Mouse (Mus musculus) stomach, embryonic 16.5 days (tissue): ENCODE results near the gene Inpp5d. TPM values are rescaled to one million over a fixed set of nuclear protein-coding genes. Genes with fewer than 3 reads are reported as not detected.

ENCODE experiments used
- ATAC-seq: fragments of 200-750 bp; cut with Nextera tagmentation; 2 replicates; pipeline ENCODE4 v1.8.0; 2017; ENCODE audit warnings: moderate number of reproducible peaks, moderate TSS enrichment; ENCODE audit not compliant: insufficient read depth, low FRiP score
- H3K27ac ChIP-seq: fragments of 300-500 bp; sonication (generic); 2 replicates; pipeline ENCODE4 v1.5.1; 2014; ENCODE audit warnings: low read length
- H3K27me3 ChIP-seq: fragments of 300-500 bp; sonication (generic); 2 replicates; pipeline ENCODE4 v1.6.1; 2014; ENCODE audit warnings: low read length, control low read depth, mixed read lengths; ENCODE audit not compliant: control insufficient read depth, insufficient read depth
- H3K36me3 ChIP-seq: fragments of 300-500 bp; sonication (generic); 2 replicates; pipeline ENCODE4 v1.6.1; 2014; ENCODE audit warnings: low read length; ENCODE audit not compliant: control insufficient read depth, insufficient read depth
- H3K4me1 ChIP-seq: fragments of 300-500 bp; sonication (generic); 2 replicates; pipeline ENCODE4 v1.6.1; 2014; ENCODE audit warnings: low read length, control low read depth, mixed read lengths; ENCODE audit not compliant: control insufficient read depth, insufficient read depth
- H3K4me2 ChIP-seq: fragments of 300-500 bp; sonication (generic); 2 replicates; pipeline ENCODE4 v1.6.1; 2014; ENCODE audit warnings: low read depth, low read length, mixed read lengths
- H3K4me3 ChIP-seq: fragments of 300-500 bp; sonication (generic); replicated peaks from 2 replicates; pipeline ENCODE4 v1.5.1; 2014; ENCODE audit warnings: mild to moderate bottlenecking, low read length
- H3K9ac ChIP-seq: fragments of 300-500 bp; sonication (generic); 2 replicates; pipeline ENCODE4 v1.6.1; 2014; ENCODE audit warnings: low read length
- H3K9me3 ChIP-seq: fragments of 300-500 bp; sonication (generic); replicated peaks from 2 replicates; pipeline ENCODE4 v1.6.1; 2016; ENCODE audit warnings: low read length, control low read depth; ENCODE audit not compliant: control insufficient read depth
- WGBS: fragments of 180-500 bp; shearing (Covaris S2); extraction: QIAGEN DNeasy Blood & Tissue Kit; methylation state at CpG from one replicate; pipeline ENCODE4 v1.1.7; 2014; 5-methylcytosine and 5-hydroxymethylcytosine counted together
- polyA plus RNA-seq: library from polyadenylated mRNA; unstranded; fragments of >200 nt; fragmentation: Nextera tagmentation; extraction: Ambion mirVana; gene quantifications from 2 replicates; pipeline ENCODE4 v1.2.1, GENCODE M21; 2015

Inpp5d gene
- polyA plus RNA-seq, 1 experiment from 2014 or later, result 8.6 TPM

DNA sequence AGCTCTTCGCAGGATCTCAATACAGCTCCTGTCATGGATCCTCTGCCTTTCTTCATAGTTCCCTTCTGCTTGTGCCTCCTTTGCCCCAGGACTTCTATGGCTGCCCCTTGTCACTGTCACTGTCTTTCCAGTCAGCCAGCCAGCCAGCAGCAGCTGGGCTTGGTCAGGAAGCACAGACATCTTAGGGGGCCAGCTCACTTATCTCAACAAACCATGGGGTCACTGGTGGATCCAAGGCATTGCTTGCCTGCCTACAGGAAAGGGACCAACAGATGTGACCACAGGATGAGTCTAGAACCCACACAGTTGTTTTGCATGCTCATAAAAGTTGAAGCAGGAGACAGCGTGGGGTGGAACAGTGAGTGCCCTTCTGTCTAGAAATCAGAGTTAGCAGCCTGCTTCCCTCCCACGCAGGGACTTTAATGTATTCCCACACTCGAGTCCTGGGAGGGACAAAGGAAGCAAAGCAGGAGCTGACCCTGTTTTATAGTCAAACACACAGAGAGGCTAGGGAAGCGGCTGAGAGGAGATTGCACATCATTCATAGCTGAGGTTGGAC, 79.9 kb downstream of the Inpp5d start:
- Histone ChIP-seq H3K27ac (no peak overlapping the region), H3K4me2 (no peak overlapping the region), H3K36me3 (no peaks in the 10 kb centered on the region), H3K27me3 (no peaks in the 10 kb centered on the region), H3K9ac (no peak overlapping the region), H3K4me1 (no peaks in the 10 kb centered on the region), H3K4me3 (no peak overlapping the region), H3K9me3 (no peaks in the 10 kb centered on the region)
- ATAC-seq, result no peak
- 74% methylated on average over 5 of the region's 5 CpGs for WGBS

GRCm38 (mm10) chr1:87704230-87704629, 84.1 kb downstream of the Inpp5d start:
- Histone ChIP-seq H3K9ac (no peak overlapping the region), H3K36me3 (no peaks in the 10 kb centered on the region), H3K27me3 (no peaks in the 10 kb centered on the region), H3K4me3 (no peak overlapping the region), H3K27ac (no peak overlapping the region), H3K4me2 (no peak overlapping the region), H3K9me3 (no peaks in the 10 kb centered on the region), H3K4me1 (no peaks in the 10 kb centered on the region)
- ATAC-seq, result no peak
- WGBS, result 72% methylated on average over 2 of the region's 2 CpGs

GRCm38 (mm10) chr1:87706361-87706760, 86.2 kb downstream of the Inpp5d start:
- H3K4me1 ChIP-seq, result no peaks in the 10 kb centered on the region
- H3K36me3 ChIP-seq, result no peaks in the 10 kb centered on the region
- H3K9ac ChIP-seq, result no peak overlapping the region
- ATAC-seq, result no peak
- no peak overlapping the region for H3K4me3 ChIP-seq
- no peak overlapping the region for H3K4me2 ChIP-seq
- H3K9me3 ChIP-seq, result no peaks in the 10 kb centered on the region
- no peaks in the 10 kb centered on the region; the same call in 1 of the 2 replicates for H3K27me3 ChIP-seq
- no peak overlapping the region for H3K27ac ChIP-seq
- WGBS, result 90% methylated on average over 3 of the region's 3 CpGs

DNA sequence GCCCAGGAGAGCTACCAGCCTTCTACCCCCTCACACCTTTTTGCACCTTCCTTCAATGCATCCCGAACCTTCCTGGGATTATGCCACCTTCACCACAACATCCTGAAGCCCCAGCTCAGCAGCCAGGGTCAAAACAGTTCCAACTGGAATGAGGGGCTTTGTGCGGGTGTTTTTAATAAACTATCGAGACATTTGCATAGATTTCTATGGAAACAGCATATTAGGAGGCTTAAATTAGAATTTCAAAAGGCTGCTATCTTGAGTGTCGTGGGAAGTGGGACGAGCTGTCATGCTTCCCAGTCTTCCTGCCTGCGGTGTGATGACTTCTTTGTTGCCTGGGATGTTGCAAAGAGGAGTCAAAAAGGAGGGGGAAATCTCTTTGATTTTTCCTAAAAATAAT, 88.9 kb downstream of the Inpp5d start:
- Histone ChIP-seq H3K9me3 (no peaks in the 10 kb centered on the region), H3K27ac (no peak overlapping the region), H3K4me2 (no peak overlapping the region), H3K4me1 (no peaks in the 10 kb centered on the region), H3K27me3 (no peaks in the 10 kb centered on the region; the same call in 1 of the 2 replicates), H3K36me3 (no peaks in the 10 kb centered on the region), H3K4me3 (no peak overlapping the region), H3K9ac (no peak overlapping the region)
- WGBS, result 71% methylated on average over 6 of the region's 6 CpGs
- ATAC-seq, result no peak

DNA sequence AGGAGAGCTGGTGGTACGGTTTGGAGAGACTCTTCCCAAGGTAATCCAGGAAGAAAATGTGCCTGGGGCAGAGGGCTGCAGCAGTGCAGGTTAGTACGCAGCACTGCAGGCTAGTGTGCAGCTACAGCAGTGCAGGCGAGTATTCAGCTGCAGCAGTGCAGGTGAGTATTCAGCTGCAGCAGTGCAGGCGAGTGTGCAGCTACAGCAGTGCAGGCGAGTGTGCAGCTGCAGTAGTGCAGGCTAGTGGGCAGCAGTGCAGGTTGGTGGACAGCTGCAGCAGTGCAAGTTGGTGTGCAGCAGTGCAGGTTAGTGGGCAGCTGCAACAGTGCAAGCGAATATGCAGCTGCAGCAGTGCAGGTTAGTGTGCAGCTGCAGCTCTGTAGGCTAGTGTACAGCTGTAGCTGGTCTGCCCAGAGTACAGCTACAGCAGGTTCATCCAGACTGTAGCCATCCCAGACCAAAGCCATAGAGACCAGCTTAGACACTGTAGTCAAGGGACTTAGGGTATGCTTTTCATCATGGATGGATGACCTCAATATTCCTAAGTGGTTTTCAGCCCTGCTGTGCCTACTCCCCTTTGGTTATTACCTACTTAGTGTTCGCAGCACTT, 89.7 kb downstream of the Inpp5d start:
- Histone ChIP-seq H3K4me2 (no peak overlapping the region), H3K9me3 (no peaks in the 10 kb centered on the region), H3K36me3 (no peaks in the 10 kb centered on the region), H3K27me3 (no peaks in the 10 kb centered on the region; the same call in 1 of the 2 replicates), H3K27ac (no peak overlapping the region), H3K9ac (no peak overlapping the region), H3K4me3 (no peak overlapping the region), H3K4me1 (no peaks in the 10 kb centered on the region)
- WGBS, result 84% methylated on average over 7 of the region's 7 CpGs
- no peak for ATAC-seq

GRCm38 (mm10) chr1:87711938-87712613, 92.0 kb downstream of the Inpp5d start:
- WGBS, result 79% methylated on average over 10 of the region's 10 CpGs

DNA sequence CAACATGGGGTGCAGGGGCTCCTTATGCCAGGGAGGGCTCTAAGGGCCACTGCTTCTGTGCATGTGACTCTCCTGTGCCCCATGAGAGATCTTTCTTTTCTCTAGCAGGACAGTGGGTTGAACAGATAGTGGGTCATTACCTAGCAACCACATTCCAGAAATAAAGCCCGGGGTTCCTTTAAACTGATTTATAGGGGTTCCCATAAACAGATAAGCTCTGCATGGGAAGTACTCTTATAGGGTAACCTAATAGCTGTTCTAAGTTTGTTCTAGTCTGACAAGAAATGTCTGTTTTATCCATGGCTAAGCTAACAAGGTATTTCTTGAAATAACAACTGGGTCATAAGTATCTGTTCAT, 92.5 kb downstream of the Inpp5d start:
- ATAC-seq, result no peak
- Histone ChIP-seq H3K27ac (no peak overlapping the region), H3K4me2 (no peak overlapping the region), H3K4me1 (no peaks in the 10 kb centered on the region), H3K27me3 (no peaks in the 10 kb centered on the region; the same call in 1 of the 2 replicates), H3K4me3 (no peak overlapping the region), H3K9ac (no peak overlapping the region), H3K36me3 (no peaks in the 10 kb centered on the region), H3K9me3 (no peaks in the 10 kb centered on the region)
- WGBS, result 67% methylated on average over 1 of the region's 1 CpGs

More at GRCm38 (mm10) chr1:87711938-87712613, 92.0 kb downstream of the Inpp5d start:
- Histone ChIP-seq H3K4me3 (no peak overlapping the region), H3K36me3 (no peaks in the 10 kb centered on the region), H3K9me3 (no peaks in the 10 kb centered on the region), H3K4me2 (no peak overlapping the region), H3K27ac (no peak overlapping the region), H3K27me3 (no peaks in the 10 kb centered on the region; the same call in 1 of the 2 replicates), H3K9ac (no peak overlapping the region), H3K4me1 (no peaks in the 10 kb centered on the region)
- no peak for ATAC-seq

DNA sequence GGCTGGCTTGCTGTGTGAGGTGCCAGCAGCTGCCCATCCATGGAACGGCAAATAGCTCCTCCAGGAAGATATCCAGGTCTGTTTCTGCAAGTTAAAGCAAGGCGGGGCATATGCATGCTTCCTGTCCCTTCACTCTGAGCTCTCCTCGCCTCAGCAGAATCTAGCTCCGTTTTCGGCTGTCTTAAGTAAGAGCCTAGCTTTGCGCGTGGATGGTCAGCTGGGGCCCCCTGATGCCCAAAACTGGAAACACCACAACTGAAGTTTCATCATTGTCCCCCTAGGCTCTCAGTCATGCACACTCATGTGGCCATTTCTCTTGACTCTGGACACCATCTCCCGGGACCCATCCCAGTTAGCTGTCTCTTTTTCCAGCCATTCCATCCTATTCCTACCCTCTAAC, 101.3 kb downstream of the Inpp5d start:
- H3K27me3 ChIP-seq, result no peaks in the 10 kb centered on the region
- no peak overlapping the region for H3K4me3 ChIP-seq
- H3K9me3 ChIP-seq, result no peaks in the 10 kb centered on the region
- H3K4me1 ChIP-seq, result no peaks in the 10 kb centered on the region
- H3K4me2 ChIP-seq, result no peak overlapping the region
- H3K9ac ChIP-seq, result 0 out of 2 replicates have a peak overlapping the region, but pooled peaks have one; percentile 16
- peak; percentile 61; the same call in 1 of the 2 replicates for ATAC-seq
- H3K36me3 ChIP-seq, result no peaks in the 10 kb centered on the region
- WGBS, result 24% methylated on average over 8 of the region's 8 CpGs
- H3K27ac ChIP-seq, result no peak overlapping the region

DNA sequence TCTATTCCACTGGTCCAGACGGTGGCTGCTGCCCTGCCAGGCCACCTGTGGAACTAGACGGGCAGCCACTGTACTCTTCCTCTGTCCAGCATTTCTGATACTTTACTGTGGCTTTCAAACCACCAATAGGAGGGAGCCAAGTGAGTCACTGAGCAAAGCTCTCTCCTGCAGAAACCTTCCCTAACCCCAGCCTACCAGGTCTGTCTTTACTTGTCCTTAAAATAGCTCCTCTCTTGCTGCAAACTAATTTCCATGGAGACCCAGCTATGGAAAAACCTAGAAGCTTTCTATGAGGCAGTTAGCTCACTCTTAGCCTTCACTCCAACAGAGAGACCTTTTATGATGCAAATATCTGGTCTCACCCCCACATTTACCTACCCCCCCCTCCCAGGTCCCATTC, 102.0 kb downstream of the Inpp5d start:
- Histone ChIP-seq H3K4me2 (no peak overlapping the region), H3K27me3 (no peaks in the 10 kb centered on the region), H3K9ac (no peak overlapping the region), H3K9me3 (no peaks in the 10 kb centered on the region), H3K4me1 (no peaks in the 10 kb centered on the region), H3K4me3 (no peak overlapping the region), H3K27ac (no peak overlapping the region), H3K36me3 (no peaks in the 10 kb centered on the region)
- ATAC-seq, result no peak
- WGBS, result 19% methylated on average over 2 of the region's 2 CpGs
